Mouse (Mus musculus): ENCODE data around the gene Il11ra1. TPM values are rescaled to one million over a fixed set of nuclear protein-coding genes. Genes with fewer than 3 reads are reported as not detected.

Gene Il11ra1
- polyA plus RNA-seq, 1 experiment from 2014 or later = 91.4 TPM

DNA sequence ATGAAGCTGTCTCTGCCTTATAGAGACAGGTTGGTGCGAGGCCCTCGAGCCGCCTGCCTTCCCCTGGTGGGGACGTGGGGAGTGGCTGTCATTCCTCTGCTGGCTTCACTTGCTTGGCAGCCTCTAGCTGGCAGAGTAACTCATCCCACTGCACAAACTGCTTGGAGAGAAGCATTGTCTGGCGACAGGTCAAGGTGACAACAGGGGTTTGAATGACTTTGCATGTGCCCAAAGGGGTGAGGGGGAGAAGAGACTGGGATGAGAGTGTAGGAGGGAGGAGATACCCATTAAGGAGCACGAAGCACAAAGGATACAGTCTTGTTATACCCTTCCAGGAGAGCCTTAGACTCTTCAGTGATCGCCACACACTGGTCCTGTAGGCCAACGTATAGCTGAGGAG, 15.3 kb downstream of the Il11ra1 start:
- Histone ChIP-seq H3K27me3 (ENCODE audit: insufficient read depth, poor library complexity, severe bottlenecking) (no peaks in the 10 kb centered on the region), H3K36me3 (peaks cover 75% of the 10 kb centered on the region), H3K4me1 (replicated peaks) (peaks cover 48% of the 10 kb centered on the region), H3K9me3 (no peaks in the 10 kb centered on the region), H3K27ac (no peak overlapping the region), H3K4me3 (no peak overlapping the region)
- DNase-seq (ENCODE audit: low spot score) = no peak
- WGBS = 82% methylated on average over 8 of the region's 8 CpGs

DNA sequence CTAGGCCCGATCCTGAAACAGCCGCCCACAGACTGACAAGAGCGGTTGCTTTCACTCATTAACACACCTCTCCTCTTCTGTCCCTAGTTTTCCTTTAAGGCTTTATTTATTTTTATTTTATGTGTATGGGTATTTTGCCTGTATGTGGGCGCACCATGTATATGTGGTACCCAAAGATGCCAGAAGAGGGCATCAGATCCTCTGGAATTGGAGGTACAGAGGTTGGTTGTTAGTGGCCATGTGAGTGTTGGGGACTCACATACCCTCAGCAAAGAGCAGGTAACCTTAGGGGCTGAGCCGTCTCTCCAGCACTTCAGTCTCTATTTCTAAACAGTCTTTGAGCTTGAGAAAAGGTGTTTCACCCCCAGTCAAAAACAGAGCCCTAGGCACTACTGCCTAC, 15.8 kb downstream of the Il11ra1 start:
- WGBS = 83% methylated on average over 5 of the region's 5 CpGs
- H3K27ac ChIP-seq = no peak overlapping the region
- H3K9me3 ChIP-seq = no peaks in the 10 kb centered on the region
- no peak for DNase-seq (ENCODE audit: low spot score)
- H3K36me3 ChIP-seq = peaks cover 76% of the 10 kb centered on the region
- no peaks in the 10 kb centered on the region for H3K27me3 ChIP-seq (ENCODE audit: insufficient read depth, poor library complexity, severe bottlenecking)
- no peak overlapping the region for H3K4me3 ChIP-seq
- H3K4me1 ChIP-seq (replicated peaks) = peaks cover 48% of the 10 kb centered on the region

DNA sequence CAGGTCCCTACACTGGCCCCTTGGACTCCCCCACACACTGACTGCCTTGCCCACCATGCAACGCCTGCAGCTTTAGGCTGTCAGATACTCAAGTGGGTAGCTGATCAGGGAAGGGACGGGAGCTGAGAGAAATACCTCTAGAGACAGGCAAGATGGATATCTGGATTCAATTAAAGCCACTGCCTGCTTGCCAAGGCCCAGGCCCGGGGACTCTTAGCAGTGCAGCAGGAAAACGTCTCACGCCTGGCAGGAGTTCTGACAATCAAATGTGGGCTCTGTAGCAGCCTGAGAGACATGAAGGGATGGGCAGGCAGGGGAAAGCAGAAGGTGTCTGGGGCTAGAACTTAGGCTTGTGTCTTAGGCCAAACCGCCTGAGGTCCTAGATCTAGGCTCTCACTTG, 17.0 kb downstream of the Il11ra1 start:
- Histone ChIP-seq H3K27ac (no peak overlapping the region), H3K36me3 (peaks cover 67% of the 10 kb centered on the region), H3K4me3 (no peak overlapping the region), H3K9me3 (no peaks in the 10 kb centered on the region), H3K27me3 (ENCODE audit: insufficient read depth, poor library complexity, severe bottlenecking) (no peaks in the 10 kb centered on the region), H3K4me1 (replicated peaks) (peaks cover 44% of the 10 kb centered on the region)
- no peak for DNase-seq (ENCODE audit: low spot score)
- WGBS = 65% methylated on average over 6 of the region's 6 CpGs

DNA sequence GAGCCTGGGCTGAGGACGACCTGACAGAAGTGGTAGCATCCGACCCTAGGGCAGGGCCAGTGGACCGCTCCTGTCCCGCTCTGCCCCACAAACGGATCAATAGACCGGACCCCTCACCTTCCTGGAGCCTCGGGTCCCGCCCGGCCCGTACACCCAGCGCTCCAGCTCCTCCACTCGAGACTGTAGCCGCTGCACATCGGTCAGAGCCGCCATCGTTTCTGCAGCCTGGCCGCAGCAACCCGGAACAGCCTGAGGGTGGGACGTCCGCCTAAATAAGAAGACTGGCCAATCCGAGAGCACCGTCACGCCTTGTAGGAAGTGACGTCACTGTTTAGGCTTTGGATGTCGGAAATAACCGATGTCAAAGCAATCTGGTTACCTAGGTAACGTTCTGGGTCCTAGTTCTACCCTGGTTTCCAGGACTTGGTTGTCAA, 23.1 kb downstream of the Il11ra1 start, which contains the start of gene Dctn3:
Gene Dctn3, minus strand, starts transcription at position 253 of the 434 bp plus-strand sequence.
- H3K9me3 ChIP-seq = no peaks in the 10 kb centered on the region
- H3K4me3 ChIP-seq = peak within 1 kb of the TSS; percentile 92
- DNase-seq (ENCODE audit: low spot score) = peak; percentile 90
- H3K4me1 ChIP-seq (replicated peaks) = peaks cover 36% of the 10 kb centered on the region
- H3K27me3 ChIP-seq (ENCODE audit: insufficient read depth, poor library complexity, severe bottlenecking) = peaks cover 44% of the 10 kb centered on the region
- peak within 1 kb of the TSS; percentile 90 for H3K27ac ChIP-seq
- peaks cover 29% of the 10 kb centered on the region for H3K36me3 ChIP-seq
- WGBS = under 1% methylated on average over 27 of the region's 27 CpGs

DNA sequence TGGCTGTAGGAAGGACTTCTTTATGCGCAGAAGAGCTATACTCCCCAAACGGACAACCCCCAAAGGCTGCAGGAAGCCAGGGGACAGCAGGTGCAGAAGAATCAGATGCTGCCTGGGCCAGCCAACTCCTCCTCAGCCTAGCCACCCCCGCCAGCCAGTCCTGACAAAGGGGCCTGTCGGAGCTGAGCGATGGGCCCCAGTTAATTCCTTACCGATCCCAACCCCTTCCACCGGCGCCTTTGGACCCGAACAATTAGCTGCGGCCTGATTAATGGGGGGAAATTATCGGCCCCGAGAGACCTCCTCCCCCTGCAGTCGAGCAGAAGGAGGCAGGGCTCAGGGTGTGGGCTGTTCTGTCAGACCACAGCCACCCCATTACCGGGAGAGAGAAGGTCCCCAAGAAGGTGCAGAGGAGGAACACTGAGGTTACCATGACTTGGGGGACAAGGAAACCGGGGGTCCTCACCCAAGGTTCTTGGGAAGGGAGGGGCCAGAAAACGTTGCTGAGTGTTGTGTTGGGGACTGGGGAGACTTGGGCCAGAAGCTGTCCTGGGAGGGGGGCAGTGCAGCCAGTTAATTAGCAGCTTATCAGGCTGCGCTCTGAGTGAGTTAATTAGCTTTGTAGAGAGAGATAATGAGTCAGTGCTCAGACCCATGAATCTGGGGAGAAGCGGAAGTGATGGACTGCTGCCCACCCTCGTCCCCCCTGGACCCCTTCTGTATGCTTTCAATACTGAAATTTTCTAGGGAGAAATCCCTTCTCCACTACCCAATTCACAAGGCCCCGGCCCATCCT, 27.2 kb downstream of the Il11ra1 start:
- Histone ChIP-seq H3K36me3 (no peaks in the 10 kb centered on the region), H3K27ac (peak overlapping the region; percentile 45; the same call in 1 of the 2 replicates), H3K27me3 (ENCODE audit: insufficient read depth, poor library complexity, severe bottlenecking) (peaks cover 85% of the 10 kb centered on the region), H3K9me3 (no peaks in the 10 kb centered on the region), H3K4me1 (replicated peaks) (peaks cover 41% of the 10 kb centered on the region), H3K4me3 (peak overlapping the region; percentile 29; the same call in 1 of the 2 replicates)
- peak; percentile 48 for DNase-seq (ENCODE audit: low spot score)
- WGBS = 17% methylated on average over 20 of the region's 20 CpGs

DNA sequence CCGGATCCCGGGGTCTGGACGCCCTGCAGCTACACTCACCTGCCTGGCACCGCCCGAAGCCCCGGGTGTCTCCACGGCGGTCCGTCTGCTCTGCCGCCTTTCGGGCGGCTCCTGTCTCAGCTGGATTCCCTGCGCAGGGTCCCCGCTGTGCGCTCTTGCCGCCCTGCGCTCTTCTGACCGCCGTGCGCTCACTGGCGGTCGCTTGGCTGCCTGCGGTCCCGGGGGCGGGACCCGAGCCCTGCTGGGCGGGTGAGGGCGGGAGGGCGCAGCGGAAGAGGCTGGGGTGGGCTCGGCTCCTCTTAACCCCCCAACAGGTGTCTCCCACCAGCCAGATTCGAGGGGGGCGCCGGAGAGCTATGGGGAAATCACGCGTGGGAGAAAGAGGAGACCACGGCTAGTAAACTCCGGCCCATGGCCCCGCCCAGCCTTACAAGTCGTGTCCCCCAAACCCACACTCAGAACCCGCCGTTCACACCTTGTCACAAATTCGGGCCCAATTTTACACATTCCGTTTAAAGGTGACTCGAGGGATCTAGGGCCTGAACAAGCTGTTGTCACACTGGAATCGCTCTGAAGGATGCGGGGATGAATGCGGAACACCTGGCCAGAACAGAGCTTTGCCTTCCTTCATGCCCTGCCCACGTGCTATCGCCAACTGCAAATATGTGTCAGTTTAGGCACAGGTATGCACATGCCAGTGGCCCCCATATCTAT, 31.4 kb downstream of the Il11ra1 start, which contains the start of gene Arid3c:
Gene Arid3c, minus strand, starts transcription at position 91 of the 714 bp plus-strand sequence.
- peaks cover 6% of the 10 kb centered on the region for H3K9me3 ChIP-seq
- DNase-seq (ENCODE audit: low spot score) = peak; percentile 32
- WGBS = 2% methylated on average over 50 of the region's 50 CpGs
- no peaks in the 10 kb centered on the region for H3K36me3 ChIP-seq
- H3K27ac ChIP-seq = no peak within 1 kb of the TSS
- H3K4me3 ChIP-seq = peak within 1 kb of the TSS; percentile 52
- peaks cover 27% of the 10 kb centered on the region for H3K4me1 ChIP-seq (replicated peaks)
- H3K27me3 ChIP-seq (ENCODE audit: insufficient read depth, poor library complexity, severe bottlenecking) = peaks cover 85% of the 10 kb centered on the region

DNA sequence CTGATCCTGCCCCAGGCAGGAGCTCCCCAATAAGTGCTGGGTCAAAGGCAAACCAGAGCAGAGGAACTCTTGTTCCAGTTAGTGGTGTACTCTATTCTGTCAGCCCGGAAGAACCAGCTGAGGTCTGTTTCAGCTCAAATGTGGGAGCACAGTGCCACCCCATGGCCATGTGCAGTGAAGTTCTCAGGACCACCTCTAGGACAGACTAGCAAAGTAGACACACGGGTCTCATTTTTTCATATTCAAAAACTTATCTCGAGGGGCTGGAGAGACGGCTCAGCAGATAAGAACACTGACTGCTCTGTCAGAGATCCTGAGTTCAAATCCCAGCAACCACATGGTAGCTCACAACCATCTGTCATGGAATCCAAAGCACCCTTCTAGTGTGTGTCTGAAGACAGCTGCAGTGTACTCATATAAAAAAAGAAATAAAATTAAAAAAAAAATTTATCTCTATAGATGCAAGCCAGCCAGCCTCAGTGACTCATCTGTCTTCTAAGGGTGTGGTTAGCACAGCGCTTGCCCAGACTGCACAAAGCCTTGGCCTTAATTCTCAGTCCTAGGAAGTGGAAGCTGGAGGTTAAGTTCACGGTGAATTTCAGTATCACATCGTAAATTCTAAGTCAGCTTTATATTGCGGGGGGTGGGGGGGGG, 37.9 kb downstream of the Il11ra1 start:
- Histone ChIP-seq H3K4me3 (no peak overlapping the region), H3K27me3 (ENCODE audit: insufficient read depth, poor library complexity, severe bottlenecking) (peaks cover 20% of the 10 kb centered on the region), H3K27ac (no peak overlapping the region), H3K9me3 (peaks cover 6% of the 10 kb centered on the region), H3K36me3 (peaks cover 20% of the 10 kb centered on the region), H3K4me1 (replicated peaks) (peaks cover 23% of the 10 kb centered on the region)
- WGBS = 53% methylated on average over 8 of the region's 8 CpGs
- peak; percentile 71 for DNase-seq (ENCODE audit: low spot score)

DNA sequence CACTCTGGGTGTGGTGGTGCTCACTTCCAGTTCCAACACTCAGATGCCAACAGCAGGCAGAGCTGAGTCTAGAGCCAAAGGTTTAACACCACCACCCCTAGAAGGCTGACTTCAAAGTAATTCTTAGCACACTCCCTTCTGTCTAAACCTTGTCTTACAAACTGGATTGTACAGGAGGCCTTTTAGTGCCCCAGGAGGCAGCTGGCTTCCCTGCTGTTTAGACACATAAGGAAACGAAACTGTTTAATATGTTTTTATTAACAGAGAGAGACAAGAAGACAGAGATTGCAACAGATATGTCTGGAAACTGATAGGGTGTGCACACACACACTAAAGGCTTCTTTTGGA, 38.4 kb downstream of the Il11ra1 start:
- Histone ChIP-seq H3K9me3 (peaks cover 6% of the 10 kb centered on the region), H3K36me3 (peaks cover 20% of the 10 kb centered on the region), H3K4me1 (replicated peaks) (peaks cover 23% of the 10 kb centered on the region), H3K27ac (no peak overlapping the region), H3K27me3 (ENCODE audit: insufficient read depth, poor library complexity, severe bottlenecking) (peaks cover 15% of the 10 kb centered on the region), H3K4me3 (no peak overlapping the region)
- 81% methylated on average over 1 of the region's 1 CpGs for WGBS
- no peak for DNase-seq (ENCODE audit: low spot score)

DNA sequence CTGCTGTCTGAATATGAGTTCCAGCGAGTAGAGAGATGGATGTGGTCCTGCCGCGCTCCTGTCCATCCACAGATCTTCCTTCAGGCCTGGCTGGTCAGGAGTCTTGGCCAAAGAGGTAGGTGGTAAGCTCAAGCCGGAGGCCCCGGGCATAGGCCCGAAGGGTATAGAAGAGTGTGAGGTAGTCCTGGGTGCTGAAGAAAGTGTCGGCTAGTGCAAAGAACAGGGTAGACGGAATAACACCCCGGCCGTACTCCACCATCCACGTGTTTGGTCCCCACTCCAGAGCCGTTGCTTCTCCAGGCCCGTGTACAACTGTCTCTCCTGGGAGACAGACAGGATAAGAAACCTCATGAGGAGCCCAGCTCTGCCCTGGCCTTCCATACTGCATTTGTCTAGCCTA, 39.5 kb downstream of the Il11ra1 start:
- no peak overlapping the region for H3K27ac ChIP-seq
- peaks cover 7% of the 10 kb centered on the region; the same call in 1 of the 2 replicates for H3K27me3 ChIP-seq (ENCODE audit: insufficient read depth, poor library complexity, severe bottlenecking)
- no peak for DNase-seq (ENCODE audit: low spot score)
- 96% methylated on average over 13 of the region's 13 CpGs for WGBS
- no peak overlapping the region for H3K4me3 ChIP-seq
- peaks cover 23% of the 10 kb centered on the region for H3K4me1 ChIP-seq (replicated peaks)
- peaks cover 20% of the 10 kb centered on the region for H3K36me3 ChIP-seq
- peaks cover 6% of the 10 kb centered on the region for H3K9me3 ChIP-seq

DNA sequence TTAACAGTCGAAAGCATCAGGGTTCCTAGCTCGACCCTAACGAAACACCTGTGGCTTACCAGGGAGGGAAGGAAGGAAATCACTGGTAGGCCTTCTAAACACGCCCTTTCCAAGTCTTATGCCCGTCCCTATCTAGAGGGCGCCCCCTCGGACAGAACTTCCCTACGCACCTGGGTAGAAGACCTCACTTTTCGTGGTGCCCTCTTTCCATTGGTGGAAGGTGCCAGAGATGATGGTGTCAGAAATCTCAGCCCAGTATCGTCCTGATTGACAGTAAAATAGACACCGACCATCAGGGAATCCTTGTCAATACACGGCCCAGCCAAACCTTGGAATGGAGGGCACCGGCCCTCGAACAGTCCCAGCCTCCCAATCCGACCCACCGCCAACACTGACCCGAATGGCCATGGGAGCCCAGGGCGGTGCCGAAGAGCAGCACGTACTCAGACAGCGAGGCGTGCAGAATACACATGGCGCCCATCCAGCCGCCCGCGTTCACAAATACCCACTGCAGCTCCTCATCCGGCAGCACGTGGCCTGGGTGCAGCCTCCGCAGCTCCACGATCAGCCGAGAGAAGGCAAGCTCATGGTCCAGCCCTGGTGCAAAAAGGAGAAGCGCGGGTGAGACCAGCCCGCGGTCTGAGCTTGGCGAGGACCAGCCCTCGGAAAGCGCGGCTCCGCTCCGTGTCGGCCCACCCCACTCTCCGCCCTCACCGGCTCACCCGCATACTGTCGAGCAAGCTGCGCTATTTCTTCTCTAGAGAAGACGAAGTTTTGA, 40.8 kb downstream of the Il11ra1 start:
- Histone ChIP-seq H3K27me3 (ENCODE audit: insufficient read depth, poor library complexity, severe bottlenecking) (no peaks in the 10 kb centered on the region), H3K4me1 (replicated peaks) (peaks cover 23% of the 10 kb centered on the region), H3K4me3 (peak overlapping the region; percentile 80), H3K36me3 (peaks cover 20% of the 10 kb centered on the region), H3K9me3 (peaks cover 9% of the 10 kb centered on the region), H3K27ac (peak overlapping the region; percentile 87)
- no peak for DNase-seq (ENCODE audit: low spot score)
- 1% methylated on average over 48 of the region's 48 CpGs for WGBS

DNA sequence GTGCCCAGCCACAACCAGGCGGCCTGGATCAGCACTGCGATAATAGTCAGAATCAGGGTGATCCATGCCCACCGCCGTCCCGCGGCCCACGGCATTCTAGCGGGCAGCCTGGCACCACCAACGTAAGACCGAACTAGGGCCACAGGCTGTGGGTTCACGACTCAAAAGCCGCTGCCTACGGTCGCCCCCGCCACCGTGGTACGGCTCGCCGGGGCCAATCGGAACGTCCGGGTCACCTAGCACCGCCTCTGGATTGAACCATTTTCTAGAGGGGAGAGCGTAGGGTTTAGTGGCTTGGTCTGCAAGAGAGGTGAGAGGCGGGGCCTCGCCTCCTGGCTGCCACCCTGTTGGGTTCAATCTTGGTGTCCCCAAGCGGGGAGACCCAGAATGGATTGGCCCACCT, 41.4 kb downstream of the Il11ra1 start:
- Histone ChIP-seq H3K27ac (peak overlapping the region; percentile 87), H3K27me3 (ENCODE audit: insufficient read depth, poor library complexity, severe bottlenecking) (no peaks in the 10 kb centered on the region), H3K4me3 (peak overlapping the region; percentile 80), H3K9me3 (peaks cover 11% of the 10 kb centered on the region), H3K36me3 (peaks cover 20% of the 10 kb centered on the region), H3K4me1 (replicated peaks) (peaks cover 23% of the 10 kb centered on the region)
- WGBS = under 1% methylated on average over 27 of the region's 27 CpGs
- DNase-seq (ENCODE audit: low spot score) = peak; percentile 94

DNA sequence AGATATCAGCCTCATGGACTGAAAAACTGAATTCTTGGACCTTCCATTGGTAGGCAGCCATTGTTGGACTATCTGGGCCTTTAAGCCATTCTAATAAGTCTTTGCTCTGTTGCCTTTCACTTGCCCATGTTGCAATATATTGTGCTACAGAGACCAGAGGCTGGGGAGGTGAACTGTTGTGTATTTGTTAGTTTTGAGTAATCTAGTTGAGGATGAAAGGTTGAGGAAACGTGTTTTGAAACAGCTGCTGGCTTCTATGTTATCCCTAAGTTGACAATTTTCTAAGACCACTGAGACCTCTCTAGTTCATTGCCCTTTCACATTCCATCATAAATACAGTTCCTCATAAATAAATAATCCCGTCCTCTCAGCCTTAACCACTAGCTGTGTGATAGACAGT, 44.3 kb downstream of the Il11ra1 start:
- peaks cover 23% of the 10 kb centered on the region for H3K4me1 ChIP-seq (replicated peaks)
- WGBS = 79% methylated on average over 2 of the region's 2 CpGs
- H3K36me3 ChIP-seq = peaks cover 7% of the 10 kb centered on the region
- no peak overlapping the region for H3K4me3 ChIP-seq
- peaks cover 21% of the 10 kb centered on the region for H3K9me3 ChIP-seq
- no peak for DNase-seq (ENCODE audit: low spot score)
- H3K27ac ChIP-seq = no peak overlapping the region
- H3K27me3 ChIP-seq (ENCODE audit: insufficient read depth, poor library complexity, severe bottlenecking) = no peaks in the 10 kb centered on the region; the same call in 1 of the 2 replicates

All from hindbrain, embryonic 10.5 days (tissue).